Comparison of ENCODE assay signal across 18 mouse cellular contexts in the genomic region with DNA sequence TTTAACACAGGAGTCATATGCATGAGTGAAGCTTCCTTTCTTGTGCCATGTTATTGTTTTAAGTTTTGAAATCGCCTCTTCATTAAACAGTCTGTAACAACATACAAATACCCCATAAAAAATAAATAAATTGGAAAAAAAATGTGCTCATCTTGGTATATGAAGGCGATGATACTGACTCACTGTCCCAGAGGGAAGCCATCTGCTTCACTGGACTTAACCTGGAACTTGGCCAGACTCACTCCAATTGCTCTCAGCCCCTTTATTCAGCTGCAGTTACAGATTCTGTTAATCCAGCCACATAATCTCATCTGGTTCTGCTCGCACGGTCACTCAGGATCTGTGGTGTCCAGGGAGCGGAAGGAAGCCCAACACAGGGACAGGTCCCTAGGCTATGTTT.
DNase-seq lines count a peak whose midpoint lies in the region; ATAC-seq and TF ChIP-seq lines count a peak whose summit lies in the region.
"Had no signal": no experiment of that assay in that cellular context is flagged by ENCODE, and none has a peak within 500 bp of the region (broad histone marks: within the 10 kb centered on the region; RNA-seq: fewer than 3 reads in every experiment).

No protein-coding gene starts in this region.

- no peaks in the 10 kb centered on the region for H3K9me3 ChIP-seq in lung, embryonic 14.5 days (ENCODE audit: low read depth, low read length)
- H3K9me3 ChIP-seq: embryonic facial prominence, embryonic 15.5 days; forebrain, embryonic 10.5 days had no signal

- H3K4me2 ChIP-seq in lung, embryonic 14.5 days, result no peak overlapping the region
- H3K4me2 ChIP-seq: embryonic facial prominence, embryonic 15.5 days had no signal

- no peaks in the 10 kb centered on the region for H3K4me1 ChIP-seq in lung, embryonic 14.5 days (ENCODE audit: insufficient read depth)
- H3K4me1 ChIP-seq: forebrain, embryonic 10.5 days had no signal

- peak overlapping the region; percentile 69 for H3K27ac ChIP-seq in lung, embryonic 14.5 days (ENCODE audit: low read depth)
- H3K27ac ChIP-seq: embryonic facial prominence, embryonic 15.5 days; forebrain, embryonic 10.5 days had no signal

- WGBS in lung, embryonic 14.5 days, result 67% methylated on average over 5 of the region's 5 CpGs

- peak; percentile 4 for DNase-seq in gastrocnemius, postnatal 14 days
- DNase-seq in gastrocnemius, adult 18-20 months (ENCODE audit: low spot score), result no peak
- peak; percentile 88 for DNase-seq in lung, embryonic 14.5 days
- no peak for DNase-seq in lung, adult 18-20 months
- DNase-seq in brain, adult 2 months (ENCODE audit: low read depth, low spot score), result peak; percentile 12
- DNase-seq in lung, postnatal 10 days, result peak; percentile 51
- DNase-seq in urinary bladder, postnatal 36 days (ENCODE audit: low spot score in 2 of 2), result no peak
- DNase-seq: adrenal gland, postnatal 36 days; embryo, embryonic 11 days; gastrocnemius, postnatal 36 days; liver; liver, postnatal 0 days; thymus, postnatal 4 days had no signal

- intact Hi-C loops in gastrocnemius, postnatal 14 days (cut with DNase I; ENCODE audit: low total_unique reads), result no loop called here

- H3K36me3 ChIP-seq in lung, embryonic 14.5 days (ENCODE audit: insufficient read depth), result peaks cover 18% of the 10 kb centered on the region

- no peaks in the 10 kb centered on the region for H3K27me3 ChIP-seq in lung, embryonic 14.5 days (ENCODE audit: insufficient read depth, low read length)
- H3K27me3 ChIP-seq: embryonic facial prominence, embryonic 15.5 days; Patski had no signal

- H3K9ac ChIP-seq in lung, embryonic 14.5 days, result no peak overlapping the region
- H3K9ac ChIP-seq: embryonic facial prominence, embryonic 15.5 days; liver, postnatal 0 days had no signal

- ATAC-seq in lung, embryonic 14.5 days (ENCODE audit: insufficient read depth), result peak; percentile 80
- ATAC-seq: activated CD4-positive, CD25-positive, alpha-beta regulatory T cell, adult 4 months; liver, postnatal 0 days; midbrain, embryonic 16.5 days; Patski had no signal

- TF ChIP-seq CTCF in lung, embryonic 14.5 days (IDR thresholded peaks at IDR 0.05; ENCODE audit: low read depth), result no peak

- H3K4me3 ChIP-seq in lung, embryonic 14.5 days (ENCODE audit: low read depth, low read length), result no peak overlapping the region
- H3K4me3 ChIP-seq: embryonic facial prominence, embryonic 15.5 days; forebrain, embryonic 10.5 days had no signal

Comparison
In these comparisons a context has a peak if more than half of its experiments do, and no peak if none do; other contexts are left out.
1. DNase-seq: peak in gastrocnemius, postnatal 14 days (single experiment), lung, embryonic 14.5 days (single experiment), brain, adult 2 months (single experiment) and lung, postnatal 10 days (single experiment); none in gastrocnemius, adult 18-20 months (single experiment), lung, adult 18-20 months (0 of 2) and urinary bladder, postnatal 36 days (0 of 2).